Mouse (Mus musculus): Measurements from ENCODE around the gene Gm17359.

The Gm17359 gene

GRCm38 (mm10) chr3:79358721-79359120 is 22.3 kb downstream of the Gm17359 start:
- no peak for DNase-seq

- no peak for DNase-seq
These were observed 24.0 kb downstream of the Gm17359 start for GRCm38 (mm10) chr3:79360317-79361101.

GRCm38 (mm10) chr3:79366098-79366497 is 29.6 kb downstream of the Gm17359 start:
- DNase-seq, result no peak

GRCm38 (mm10) chr3:79368306-79368705 is 31.8 kb downstream of the Gm17359 start:
- no peak for DNase-seq

GRCm38 (mm10) chr3:79370385-79370929 is 34.0 kb downstream of the Gm17359 start:
- no peak for DNase-seq

- DNase-seq, result no peak
These were observed 35.2 kb downstream of the Gm17359 start for GRCm38 (mm10) chr3:79371506-79372195.

- no peak for DNase-seq
These were observed 37.5 kb downstream of the Gm17359 start for GRCm38 (mm10) chr3:79373930-79374329.

GRCm38 (mm10) chr3:79378086-79378485 is 41.6 kb downstream of the Gm17359 start:
- DNase-seq, result no peak

- peak; percentile 5 for DNase-seq
These were observed 42.9 kb downstream of the Gm17359 start for GRCm38 (mm10) chr3:79379255-79379836.

- no peak for DNase-seq
These were observed 43.6 kb downstream of the Gm17359 start for GRCm38 (mm10) chr3:79379873-79380595.

- no peak for DNase-seq
These were observed 44.9 kb downstream of the Gm17359 start for GRCm38 (mm10) chr3:79381398-79381797.

- no peak for DNase-seq
These were observed 49.1 kb downstream of the Gm17359 start for GRCm38 (mm10) chr3:79385434-79386029.

- DNase-seq, result no peak
These were observed 52.6 kb downstream of the Gm17359 start for GRCm38 (mm10) chr3:79389081-79389480.

- no peak for DNase-seq
These were observed 64.1 kb downstream of the Gm17359 start for GRCm38 (mm10) chr3:79400552-79400951.

GRCm38 (mm10) chr3:79402056-79402455 is 65.6 kb downstream of the Gm17359 start:
- DNase-seq, result no peak

- no peak for DNase-seq
These were observed 72.1 kb downstream of the Gm17359 start for GRCm38 (mm10) chr3:79408546-79408945.

- DNase-seq, result no peak
These were observed 73.6 kb downstream of the Gm17359 start for GRCm38 (mm10) chr3:79409927-79410628.

GRCm38 (mm10) chr3:79410629-79410995 is 74.2 kb downstream of the Gm17359 start:
- DNase-seq, result no peak

GRCm38 (mm10) chr3:79411666-79412065 is 75.2 kb downstream of the Gm17359 start:
- DNase-seq, result no peak

GRCm38 (mm10) chr3:79413492-79413891 is 77.0 kb downstream of the Gm17359 start:
- no peak for DNase-seq

GRCm38 (mm10) chr3:79415081-79415480 is 78.6 kb downstream of the Gm17359 start:
- DNase-seq, result no peak

GRCm38 (mm10) chr3:79415929-79416328 is 79.5 kb downstream of the Gm17359 start:
- DNase-seq, result no peak
